Mouse (Mus musculus) lung, postnatal 0 days (tissue): Measurements from ENCODE around the gene Hexim2.

ENCODE experiments used
- CTCF ChIP-seq: IDR thresholded peaks from 2 replicates; pipeline ENCODE4 v1.5.1; 2016; ENCODE audit warnings: antibody characterized with exemption, mild to moderate bottlenecking
- EP300 ChIP-seq: IDR thresholded peaks from 2 replicates; pipeline ENCODE4 v1.6.1; 2016; ENCODE audit warnings: antibody characterized with exemption, mild to moderate bottlenecking, control low read depth

DNA sequence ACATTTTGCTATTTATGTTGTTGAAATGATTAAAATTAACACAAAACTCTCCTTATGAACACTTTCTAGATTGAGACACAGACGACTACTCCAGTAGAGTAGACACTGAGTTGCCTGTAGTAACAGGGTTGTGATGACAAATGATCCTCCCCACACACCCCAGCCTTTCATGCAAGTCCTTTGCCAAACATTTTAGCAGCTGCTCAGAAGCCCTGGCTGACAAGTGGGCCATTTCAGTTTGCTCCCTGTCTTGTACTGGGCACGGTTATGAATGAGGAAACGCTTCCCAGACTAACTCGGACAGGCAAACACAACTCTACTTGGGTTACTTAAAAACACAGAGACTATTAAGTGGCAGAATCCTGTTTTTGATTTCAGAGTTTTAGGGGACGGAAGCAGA, 11.9 kb upstream of the Hexim2 start:
- TF ChIP-seq CTCF (no peak), EP300 (no peak)
